Mouse (Mus musculus) adrenal gland, adult (tissue): Measurements from ENCODE around the gene Brwd1.
A peak's percentile ranks its signal among the peaks of the same experiment; 100 is the strongest.
"Not testable (repeated sequence)": the region's sequence is repeated elsewhere in the genome, so short reads cannot be mapped to it uniquely, and the experiment has no call there.

Source experiments
- DNase-seq, 2 experiments: peaks; one replicate each; pipeline ENCODE4 v3.0.0; 2022 to 2023; ENCODE audit warnings: low spot score in 1 of 2; ENCODE audit not compliant: inconsistent age in 2 of 2

Gene Brwd1

GRCm38 (mm10) chr16:96081742-96082241 lies 534 bp downstream of the Brwd1 start:
- DNase-seq = peak; percentile 82 to 91

GRCm38 (mm10) chr16:96081331-96081730 lies 995 bp downstream of the Brwd1 start:
- DNase-seq = peak; percentile 93 to 98

- DNase-seq = peak in 1 of 2 experiments; percentile 53
Observed at GRCm38 (mm10) chr16:96080524-96080923, 1.8 kb downstream of the Brwd1 start.

GRCm38 (mm10) chr16:96068364-96068763 lies 14.0 kb downstream of the Brwd1 start:
- no peak for DNase-seq

GRCm38 (mm10) chr16:96066174-96066573 lies 16.2 kb downstream of the Brwd1 start:
- no peak for DNase-seq

- no peak for DNase-seq
Observed at GRCm38 (mm10) chr16:96064649-96065048, 17.7 kb downstream of the Brwd1 start.

GRCm38 (mm10) chr16:96044096-96044495 lies 38.2 kb downstream of the Brwd1 start:
- peak; percentile 43 to 82 for DNase-seq

GRCm38 (mm10) chr16:96040691-96041090 lies 41.6 kb downstream of the Brwd1 start:
- DNase-seq = peak; percentile 51 to 66

GRCm38 (mm10) chr16:96039538-96039937 lies 42.8 kb downstream of the Brwd1 start:
- no peak for DNase-seq

GRCm38 (mm10) chr16:96034473-96034872 lies 47.9 kb downstream of the Brwd1 start:
- DNase-seq = peak in 1 of 2 experiments; percentile 56

- no peak for DNase-seq
Observed at GRCm38 (mm10) chr16:96032368-96033043, 49.8 kb downstream of the Brwd1 start.

GRCm38 (mm10) chr16:96030476-96031102 lies 51.7 kb downstream of the Brwd1 start:
- peak; percentile 16 to 74 for DNase-seq

- no peak for DNase-seq
Observed at GRCm38 (mm10) chr16:96026256-96026655, 56.1 kb downstream of the Brwd1 start.

- no peak for DNase-seq
Observed at GRCm38 (mm10) chr16:96025244-96025643, 57.1 kb downstream of the Brwd1 start.

GRCm38 (mm10) chr16:96021045-96021444 lies 61.3 kb downstream of the Brwd1 start:
- no peak for DNase-seq

- DNase-seq = not testable (repeated sequence)
Observed at GRCm38 (mm10) chr16:96009124-96009523, 73.2 kb downstream of the Brwd1 start.

GRCm38 (mm10) chr16:96004278-96004677 lies 78.0 kb downstream of the Brwd1 start:
- not testable (repeated sequence) for DNase-seq

GRCm38 (mm10) chr16:95999291-95999690 lies 83.0 kb downstream of the Brwd1 start:
- no peak for DNase-seq

GRCm38 (mm10) chr16:95996156-95996555 lies 86.2 kb downstream of the Brwd1 start:
- DNase-seq = no peak

GRCm38 (mm10) chr16:95994576-95994975 lies 87.8 kb downstream of the Brwd1 start:
- not testable (repeated sequence) for DNase-seq

GRCm38 (mm10) chr16:95992596-95992995 lies 89.7 kb downstream of the Brwd1 start:
- no peak for DNase-seq

- no peak for DNase-seq
Observed at GRCm38 (mm10) chr16:95991122-95991900, 91.0 kb downstream of the Brwd1 start.
